Mouse (Mus musculus) liver, adult (tissue): ENCODE measurements at regions not wholly inside any gene's neighbourhood (a gene's known extent, or its start where the extent isn't known, plus 50 kb on each side); places are given as distances from the start of the nearest gene placed in this dataset.

ENCODE experiments used
- GATA4 ChIP-seq: IDR thresholded peaks from 2 replicates; pipeline ENCODE4 v1.6.1; 2014; ENCODE audit warnings: mild to moderate bottlenecking, low read length; ENCODE audit not compliant: insufficient replicate concordance

DNA sequence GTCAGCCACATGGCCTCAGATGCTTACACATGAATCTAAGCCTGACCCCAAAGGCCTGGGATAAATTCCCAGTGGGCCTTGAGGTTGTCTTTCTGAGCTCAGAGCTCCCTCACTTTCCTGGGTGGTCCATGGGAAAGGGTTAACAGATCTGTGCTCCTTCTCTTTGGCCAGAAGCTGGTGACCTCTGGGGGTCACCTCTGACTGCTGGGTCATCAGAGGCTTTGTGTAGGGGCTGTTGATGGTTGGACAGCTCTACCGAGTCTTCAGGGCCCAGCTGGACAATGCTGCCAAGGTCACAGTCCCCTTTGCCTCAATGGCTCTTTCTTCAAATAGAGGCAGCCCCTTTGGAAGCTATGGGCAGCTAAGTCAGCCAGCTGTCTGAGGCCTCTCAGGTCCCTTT, 70.5 kb upstream of the Bod1 start:
- TF ChIP-seq GATA4 = no peak

DNA sequence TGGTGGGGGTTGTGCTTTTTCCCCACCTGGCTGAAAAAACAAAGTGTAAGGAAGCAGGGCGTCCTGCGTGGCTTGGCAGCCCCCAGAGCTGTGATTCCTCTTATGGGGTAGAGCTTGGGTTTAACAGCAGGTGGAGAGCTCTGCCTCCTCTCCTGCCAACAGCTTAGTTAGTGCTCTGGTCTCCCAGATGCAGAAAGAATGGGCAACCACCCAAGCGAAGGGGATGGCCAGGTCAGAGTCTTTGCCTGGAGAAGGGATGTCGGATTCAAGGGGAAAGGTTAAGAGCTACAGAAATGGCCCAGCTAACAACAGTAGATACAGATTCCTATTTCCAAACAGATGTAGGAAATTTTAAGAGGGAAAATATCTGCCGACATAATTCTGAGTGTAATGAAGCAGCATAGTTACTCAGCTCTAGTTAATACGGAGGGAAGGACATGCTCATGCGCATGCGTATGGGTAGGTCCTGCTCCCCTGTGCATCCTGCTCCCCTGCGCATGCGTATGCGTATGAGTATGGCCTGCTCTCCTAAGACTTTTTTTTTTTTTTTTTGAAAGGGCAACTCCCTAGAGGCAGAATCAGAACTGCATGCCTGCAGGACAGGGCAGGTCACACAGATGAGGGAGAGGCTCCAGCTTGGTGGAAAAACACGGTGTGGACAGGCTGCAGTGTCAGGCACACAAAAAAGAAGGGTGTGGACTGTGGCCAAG, 72.5 kb upstream of the Bod1 start:
- no peak for TF ChIP-seq GATA4

DNA sequence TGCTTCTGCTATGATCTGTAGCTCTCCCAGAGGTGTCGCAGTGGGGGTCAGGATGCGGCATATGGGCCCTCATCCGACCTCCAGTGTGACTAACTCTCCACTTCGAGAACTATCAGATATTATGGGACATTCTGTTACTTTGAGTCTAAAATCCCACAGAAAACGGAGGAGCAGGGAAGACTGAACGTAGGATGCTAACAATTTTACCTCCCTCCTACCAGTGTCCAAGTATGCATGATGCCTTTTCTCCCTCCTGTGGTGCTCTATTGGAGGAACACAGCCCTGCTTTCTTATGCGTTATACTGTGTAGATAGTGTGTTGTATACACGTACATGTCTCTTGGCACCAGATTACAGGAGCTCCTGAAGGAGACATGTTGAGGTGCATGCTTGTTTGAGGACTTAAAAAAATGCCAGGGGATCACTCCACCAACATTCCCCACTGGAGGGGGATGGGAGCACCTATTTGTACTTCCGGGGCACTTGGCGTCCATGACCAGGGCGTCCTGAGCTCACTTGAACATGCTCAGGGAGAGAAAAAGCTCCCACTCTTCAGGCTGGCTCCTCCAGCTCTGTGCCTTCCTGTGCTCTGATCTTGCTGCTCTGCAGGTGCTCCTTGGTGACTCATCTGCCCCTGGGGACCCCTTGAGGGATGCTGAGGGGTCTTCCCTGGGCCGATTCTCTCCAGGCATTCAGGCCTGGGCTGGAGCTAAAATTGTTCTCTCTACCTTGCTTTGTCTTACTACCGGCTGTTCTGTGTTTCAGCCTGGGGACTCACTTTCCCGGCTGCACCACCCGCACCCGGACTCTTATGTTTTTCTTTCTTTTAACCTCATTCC, 73.6 kb upstream of the Bod1 start:
- no peak for TF ChIP-seq GATA4

DNA sequence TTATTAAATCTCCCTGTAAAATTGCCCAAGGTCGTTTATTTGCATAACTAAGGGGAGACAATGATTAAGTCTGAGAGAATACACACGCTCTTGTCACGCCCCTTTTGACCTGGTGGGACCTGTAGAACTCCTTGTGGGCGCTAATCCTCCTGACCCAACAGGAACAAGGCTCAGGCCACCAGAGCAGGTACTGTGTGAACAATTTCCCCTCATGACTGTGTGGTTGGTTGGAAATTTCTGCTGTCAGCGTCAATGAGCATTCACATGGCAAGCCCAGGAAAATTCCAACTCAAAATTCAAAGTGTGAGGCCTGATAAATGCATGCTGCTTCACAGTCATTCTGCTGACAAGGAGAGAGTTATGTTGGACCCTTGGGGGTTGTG, 74.2 kb upstream of the Bod1 start:
- TF ChIP-seq GATA4 = no peak

DNA sequence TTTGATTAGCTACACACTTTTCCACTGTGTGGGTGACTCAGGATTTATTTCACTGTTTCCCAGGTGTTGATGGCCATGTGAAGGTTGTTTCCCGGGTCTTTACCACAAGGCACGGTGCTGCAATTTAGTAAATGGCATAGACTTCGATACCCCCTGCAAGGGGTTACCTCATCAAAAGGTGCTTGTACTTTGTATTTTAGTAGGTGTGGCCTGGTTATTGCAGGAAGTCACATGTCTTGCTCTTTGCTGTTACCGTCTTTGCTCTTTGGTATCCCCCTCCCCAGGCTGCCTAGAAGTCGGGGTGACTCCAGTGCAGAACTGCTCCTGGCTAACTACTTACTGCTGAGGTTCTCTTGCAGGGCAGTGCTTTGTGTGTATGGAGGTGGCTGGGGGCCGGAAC, 74.8 kb upstream of the Bod1 start:
- no peak for TF ChIP-seq GATA4

DNA sequence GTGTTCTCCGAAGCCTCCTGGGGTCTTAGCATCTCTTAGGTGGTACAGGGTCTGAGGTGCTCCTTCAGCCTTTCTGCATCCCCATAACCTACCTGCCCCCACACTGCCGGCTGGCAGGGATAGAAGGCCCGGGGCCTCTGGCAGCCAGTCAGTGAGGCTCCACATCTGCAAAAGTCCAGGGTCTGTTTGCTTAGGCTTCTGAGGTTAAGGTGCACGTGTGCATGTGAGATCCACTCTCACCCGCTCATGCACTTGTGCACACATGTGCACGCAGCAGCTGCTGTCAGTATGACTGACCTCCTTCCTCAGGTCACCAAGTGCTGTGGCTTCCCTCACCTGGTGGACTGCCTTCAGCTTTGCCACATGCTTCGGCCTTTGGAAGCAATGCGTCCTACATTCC, 75.3 kb upstream of the Bod1 start:
- no peak for TF ChIP-seq GATA4

DNA sequence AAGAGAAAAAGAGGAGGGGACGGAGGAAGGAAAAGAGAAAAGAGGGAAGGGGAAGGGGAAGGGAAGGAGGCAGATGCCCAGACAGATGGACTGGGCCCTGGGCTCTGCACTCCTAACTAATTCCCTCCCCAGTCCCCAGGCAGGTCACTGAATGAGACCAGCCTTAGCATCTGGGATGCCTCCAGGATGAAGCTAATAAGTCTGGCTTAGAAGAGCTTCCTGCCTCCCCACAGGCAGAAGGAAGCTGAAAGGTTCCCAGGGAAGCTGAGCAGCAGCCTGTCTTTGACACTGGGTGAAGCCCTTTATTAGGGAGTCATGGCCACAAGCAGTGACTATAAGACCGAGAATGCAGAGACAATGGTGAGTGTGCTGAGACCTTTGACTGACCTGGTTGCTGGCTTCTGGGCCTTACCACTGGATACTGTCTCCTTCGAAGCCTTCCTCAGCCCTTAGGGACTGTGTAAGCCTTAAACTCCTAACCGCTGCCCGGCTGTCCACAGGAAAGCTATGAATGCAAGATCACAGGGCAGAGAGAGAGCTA, 76.7 kb upstream of the Bod1 start:
- no peak for TF ChIP-seq GATA4

DNA sequence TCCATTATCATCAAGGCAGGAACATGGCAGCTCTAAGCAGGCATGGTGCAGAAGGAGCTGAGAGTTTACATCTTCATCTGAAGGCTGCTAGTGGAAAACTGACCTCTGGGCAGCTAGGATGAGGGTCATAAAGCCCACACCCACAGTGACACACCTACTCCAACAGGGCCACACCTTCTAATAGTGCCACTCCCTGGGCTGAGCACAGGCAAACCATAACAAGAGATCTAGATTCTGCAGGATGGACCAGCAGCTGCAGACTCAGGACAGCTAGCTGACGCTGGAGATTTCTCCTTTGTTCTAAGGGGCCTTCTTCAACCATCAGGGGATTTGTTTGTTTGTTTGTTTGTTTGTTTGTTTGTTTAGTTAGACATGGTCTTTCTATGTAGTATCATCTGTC, 79.6 kb upstream of the Bod1 start:
- no peak for TF ChIP-seq GATA4

DNA sequence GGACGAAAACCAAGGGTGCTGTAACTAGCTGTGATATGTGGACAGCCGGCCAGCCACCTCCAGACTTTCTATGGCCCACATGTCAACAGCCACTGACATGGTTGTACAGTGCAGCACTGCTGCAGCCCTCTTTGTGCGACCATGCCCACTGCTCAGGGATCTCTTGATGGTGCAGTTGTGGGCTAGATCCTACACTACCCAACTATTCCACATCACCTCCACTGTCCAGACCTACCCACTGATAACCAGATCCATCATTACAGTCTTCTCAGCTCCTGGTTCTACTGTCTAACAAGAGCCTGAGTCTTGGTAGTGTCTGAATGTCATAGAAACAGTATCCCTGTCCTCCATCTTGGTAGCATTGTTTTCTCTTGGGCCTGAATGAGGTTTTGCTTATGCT, 81.5 kb upstream of the Bod1 start:
- no peak for TF ChIP-seq GATA4

DNA sequence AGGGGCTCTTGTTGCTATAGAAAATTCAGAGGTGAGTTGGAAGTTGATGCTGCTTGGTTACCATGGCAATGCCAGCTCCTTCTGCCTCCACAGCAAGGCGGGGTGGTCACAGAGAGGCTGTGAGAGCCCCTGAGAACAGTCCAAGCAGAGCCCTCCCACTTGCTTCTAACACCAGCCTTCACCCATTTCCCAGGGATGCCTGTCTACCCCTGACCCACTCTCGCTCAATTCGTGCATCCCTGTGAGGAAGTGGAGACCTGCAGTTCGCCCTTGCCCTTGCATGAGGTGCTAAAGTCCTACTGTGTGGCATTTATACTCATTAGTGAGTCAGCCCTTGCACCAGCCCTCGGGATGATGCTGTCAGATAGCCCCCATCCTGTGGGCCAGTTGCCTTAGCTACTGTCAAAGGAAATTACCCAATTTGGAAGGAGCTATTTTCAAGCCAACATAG, 82.1 kb upstream of the Bod1 start:
- TF ChIP-seq GATA4 = no peak

DNA sequence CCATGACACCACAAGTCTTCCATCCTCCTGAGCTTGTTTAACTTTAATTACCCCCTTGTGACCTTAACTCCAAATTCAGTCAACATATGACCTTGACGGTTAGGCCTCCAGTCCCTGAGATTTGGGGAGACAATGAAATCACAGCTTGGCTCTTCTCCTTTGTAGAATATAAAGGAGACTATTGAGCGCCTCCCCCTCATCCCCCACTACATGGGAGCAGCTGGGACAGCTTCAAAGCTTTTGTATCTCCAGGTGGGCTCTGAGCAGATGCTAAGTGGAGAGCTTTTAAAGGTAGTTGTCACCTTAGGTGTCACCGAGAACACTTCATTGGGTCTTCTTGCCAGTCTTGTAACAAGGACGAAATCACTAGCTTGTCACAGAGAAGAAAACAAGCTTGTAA, 82.7 kb upstream of the Bod1 start:
- no peak for TF ChIP-seq GATA4

DNA sequence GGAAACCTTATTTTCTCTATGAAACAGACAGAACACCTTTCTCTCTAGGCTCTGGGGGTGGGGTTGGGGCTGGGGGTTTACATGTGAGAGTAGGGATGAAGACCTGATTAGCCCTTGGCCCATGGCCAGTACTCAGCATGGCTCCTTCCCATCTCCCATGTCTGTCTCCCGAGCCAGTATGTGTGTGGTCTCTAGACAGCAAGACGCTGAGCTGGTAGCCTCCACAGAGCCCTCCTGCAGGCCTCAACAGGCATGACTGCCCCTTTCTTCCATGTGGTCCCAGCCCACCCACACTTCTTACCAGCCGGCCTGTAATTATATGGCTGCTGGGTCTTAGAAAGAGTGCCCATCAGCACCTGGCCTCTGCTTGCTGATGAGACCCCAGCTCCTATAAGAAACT, 84.2 kb upstream of the Bod1 start:
- TF ChIP-seq GATA4 = no peak

DNA sequence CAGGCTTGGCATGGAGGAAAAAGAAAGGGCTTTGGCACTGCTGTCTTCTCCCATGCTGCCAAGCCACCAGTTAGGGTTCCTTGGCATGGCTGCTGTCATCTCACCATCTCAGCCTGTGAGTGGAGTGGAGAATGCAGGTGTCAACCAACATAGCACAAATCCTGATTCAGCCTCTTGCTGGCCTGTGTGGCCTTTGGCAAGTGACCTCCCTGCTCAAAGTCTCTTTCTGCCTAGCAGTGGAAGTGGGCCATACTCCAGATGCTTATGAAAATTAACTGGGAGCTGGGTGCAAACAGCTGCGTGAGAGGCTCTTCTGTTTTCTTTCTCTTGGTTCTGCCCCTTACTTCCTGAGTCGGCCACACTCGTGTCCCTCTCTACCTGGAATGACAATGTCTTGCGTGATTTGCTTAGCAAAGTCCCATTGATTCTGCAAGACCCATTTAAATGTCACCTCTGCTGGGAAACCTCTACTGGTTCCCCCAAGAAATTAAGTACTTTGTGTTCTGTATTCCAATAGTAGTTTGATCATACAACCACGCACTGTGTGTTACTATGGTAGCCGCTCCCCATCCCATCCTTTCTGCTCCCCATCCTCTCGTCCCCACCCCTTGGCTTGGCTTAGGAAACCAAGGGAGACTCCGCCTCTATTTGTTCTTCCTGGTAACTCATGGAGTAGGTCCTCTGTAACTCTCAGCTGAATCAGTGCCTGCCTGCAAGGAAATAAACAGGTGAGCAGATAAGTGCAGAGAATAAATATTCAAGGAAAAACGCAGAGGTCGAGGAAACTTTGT, 84.9 kb upstream of the Bod1 start:
- TF ChIP-seq GATA4 = no peak

DNA sequence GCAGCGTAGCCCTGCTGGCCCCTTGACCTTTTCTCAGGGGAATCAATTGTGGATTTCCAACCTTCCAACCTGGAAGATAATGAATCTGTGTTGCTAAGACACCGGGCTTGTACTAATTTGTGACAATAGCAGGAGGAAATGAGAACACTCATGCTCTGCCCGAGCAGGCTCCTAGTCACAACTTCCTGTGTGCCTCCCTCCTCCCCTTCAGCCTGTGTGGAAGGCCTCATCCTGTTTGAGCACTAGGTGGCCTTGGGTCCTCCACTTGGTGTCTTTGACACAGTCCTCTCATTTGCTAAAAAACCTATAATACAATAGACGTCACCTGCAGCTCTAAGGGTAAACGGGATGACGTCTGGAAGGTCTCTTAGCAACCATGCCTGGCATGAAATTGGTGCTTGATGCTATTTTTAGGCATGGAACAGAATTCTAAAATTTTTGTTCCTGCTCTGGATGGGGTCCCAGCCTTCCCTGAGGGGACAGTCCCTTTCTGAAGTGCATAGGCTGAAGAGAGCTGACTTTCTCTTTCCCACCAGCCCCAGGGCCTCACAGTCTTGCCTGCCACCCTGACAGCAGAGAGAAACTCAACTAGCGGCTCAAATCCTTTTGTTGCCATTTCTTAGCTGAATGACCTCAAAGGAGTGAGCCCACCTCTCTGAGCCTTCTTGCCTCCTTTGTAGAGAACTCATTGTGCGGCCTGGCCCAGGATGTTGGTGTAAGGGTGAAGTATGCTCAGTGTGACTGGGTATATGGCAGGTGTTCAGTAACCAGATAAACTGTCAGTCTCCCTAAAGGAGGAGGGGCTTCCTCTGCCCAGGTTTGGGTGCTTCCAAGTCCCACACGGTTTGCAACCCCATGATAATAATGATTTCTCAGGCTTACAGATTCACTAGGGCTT, 88.4 kb upstream of the Bod1 start:
- TF ChIP-seq GATA4 = no peak

DNA sequence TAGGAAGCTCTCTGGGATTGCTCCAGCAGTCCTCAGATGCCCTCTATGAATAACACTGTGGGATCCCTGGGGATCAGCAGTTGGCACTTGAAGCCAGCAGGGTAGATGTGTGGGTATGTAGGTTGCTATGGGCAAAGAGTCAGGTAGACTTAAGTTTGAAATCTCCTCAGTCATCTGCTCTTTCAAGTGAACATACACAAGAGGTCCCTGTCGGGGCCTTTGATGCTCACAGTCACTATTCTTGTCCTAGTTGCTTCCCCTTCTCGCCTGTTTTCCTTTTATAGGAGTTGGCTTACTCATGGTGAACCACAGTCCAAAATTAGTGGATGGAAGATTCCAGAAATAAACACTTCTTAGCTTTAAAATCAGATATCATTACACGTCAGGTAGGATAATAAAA, 92.2 kb upstream of the Bod1 start:
- no peak for TF ChIP-seq GATA4
